Mouse (Mus musculus) lung, postnatal 10 days (tissue): ENCODE data around the gene Tas2r135.

Experiments used
- DNase-seq: peaks from one replicate; pipeline ENCODE4 v3.0.0; 2021

Tas2r135 gene

GRCm38 (mm10) chr6:42441395-42441794, 36.2 kb downstream of the Tas2r135 start:
- DNase-seq: no peak

DNA sequence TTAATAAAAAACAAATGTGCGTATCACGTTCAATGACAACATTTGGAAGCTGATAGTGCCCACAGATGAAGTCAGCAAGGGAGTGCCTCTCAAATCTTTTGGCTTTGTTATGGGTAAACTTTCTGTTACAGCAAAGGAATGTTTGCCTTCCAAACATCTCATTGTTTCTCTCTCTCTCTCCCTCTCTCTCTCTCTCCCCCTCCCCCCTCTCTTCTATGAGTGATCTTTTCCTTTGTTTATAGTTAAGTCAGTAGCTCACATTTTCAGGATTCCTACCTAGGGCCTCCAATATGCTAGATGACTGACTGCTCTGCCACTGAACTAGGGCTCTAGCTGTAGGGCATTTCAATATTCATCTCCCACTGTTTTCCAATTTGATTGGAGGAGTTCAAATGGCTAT, 39.3 kb downstream of the Tas2r135 start:
- DNase-seq: no peak

GRCm38 (mm10) chr6:42447381-42447780, 42.1 kb downstream of the Tas2r135 start:
- no peak for DNase-seq
